Mouse (Mus musculus): ENCODE measurements around the gene Safb2. TPM values are rescaled to one million over a fixed set of nuclear protein-coding genes. Genes with fewer than 3 reads are reported as not detected.

Safb2 gene
- polyA plus RNA-seq, 1 experiment: 77.1 TPM

- Histone ChIP-seq H3K4me1 (ENCODE audit: control insufficient read depth, insufficient read depth, low read length) (no peaks in the 10 kb centered on the region), H3K4me3 (ENCODE audit: insufficient read depth, low read depth, low read length) (no peak overlapping the region), H3K27ac (ENCODE audit: insufficient read depth, low read depth, low read length) (no peak overlapping the region), H3K27me3 (replicated peaks; ENCODE audit: control insufficient read depth, insufficient read depth, low read length) (no peaks in the 10 kb centered on the region), H3K36me3 (ENCODE audit: control insufficient read depth, insufficient read depth, low read length) (peaks cover 5% of the 10 kb centered on the region)
- DNase-seq: no peak
- no peak for TF ChIP-seq CTCF (conservative IDR thresholded peaks at IDR 0.05; ENCODE audit: insufficient read depth, insufficient read length, low read depth, low read length)
- no peak for TF ChIP-seq POLR2A (IDR thresholded peaks at IDR 0.05; ENCODE audit: low read depth, low read length)
- 76% methylated on average over 4 of the region's 4 CpGs for WGBS
Measured at GRCm38 (mm10) chr17:56570287-56570686, 14.1 kb downstream of the Safb2 start.

- Histone ChIP-seq H3K27me3 (replicated peaks; ENCODE audit: control insufficient read depth, insufficient read depth, low read length) (no peaks in the 10 kb centered on the region), H3K4me1 (ENCODE audit: control insufficient read depth, insufficient read depth, low read length) (no peaks in the 10 kb centered on the region), H3K27ac (ENCODE audit: insufficient read depth, low read depth, low read length) (no peak overlapping the region), H3K4me3 (ENCODE audit: insufficient read depth, low read depth, low read length) (no peak overlapping the region), H3K36me3 (ENCODE audit: control insufficient read depth, insufficient read depth, low read length) (peaks cover 5% of the 10 kb centered on the region)
- no peak for DNase-seq
- TF ChIP-seq CTCF (conservative IDR thresholded peaks at IDR 0.05; ENCODE audit: insufficient read depth, insufficient read length, low read depth, low read length): no peak
- WGBS: 93% methylated on average over 4 of the region's 4 CpGs
Measured at GRCm38 (mm10) chr17:56567370-56567769, 17.0 kb downstream of the Safb2 start.

- 90% methylated on average over 5 of the region's 5 CpGs for WGBS
- Histone ChIP-seq H3K4me3 (ENCODE audit: insufficient read depth, low read depth, low read length) (no peak overlapping the region), H3K36me3 (ENCODE audit: control insufficient read depth, insufficient read depth, low read length) (peaks cover 5% of the 10 kb centered on the region), H3K27me3 (replicated peaks; ENCODE audit: control insufficient read depth, insufficient read depth, low read length) (no peaks in the 10 kb centered on the region), H3K4me1 (ENCODE audit: control insufficient read depth, insufficient read depth, low read length) (no peaks in the 10 kb centered on the region), H3K27ac (ENCODE audit: insufficient read depth, low read depth, low read length) (no peak overlapping the region)
- no peak for DNase-seq
- no peak for TF ChIP-seq POLR2A (IDR thresholded peaks at IDR 0.05; ENCODE audit: low read depth, low read length)
- TF ChIP-seq CTCF (conservative IDR thresholded peaks at IDR 0.05; ENCODE audit: insufficient read depth, insufficient read length, low read depth, low read length): no peak
Measured at GRCm38 (mm10) chr17:56566918-56567317, 17.5 kb downstream of the Safb2 start.

GRCm38 (mm10) chr17:56566293-56566692, 18.1 kb downstream of the Safb2 start:
- 93% methylated on average over 29 of the region's 29 CpGs for WGBS
- H3K27ac ChIP-seq (ENCODE audit: insufficient read depth, low read depth, low read length): no peak overlapping the region
- H3K36me3 ChIP-seq (ENCODE audit: control insufficient read depth, insufficient read depth, low read length): peaks cover 5% of the 10 kb centered on the region
- H3K4me1 ChIP-seq (ENCODE audit: control insufficient read depth, insufficient read depth, low read length): no peaks in the 10 kb centered on the region
- DNase-seq: no peak
- H3K4me3 ChIP-seq (ENCODE audit: insufficient read depth, low read depth, low read length): no peak overlapping the region
- H3K27me3 ChIP-seq (replicated peaks; ENCODE audit: control insufficient read depth, insufficient read depth, low read length): no peaks in the 10 kb centered on the region
- TF ChIP-seq POLR2A (IDR thresholded peaks at IDR 0.05; ENCODE audit: low read depth, low read length) (no peak), CTCF (conservative IDR thresholded peaks at IDR 0.05; ENCODE audit: insufficient read depth, insufficient read length, low read depth, low read length) (no peak)

GRCm38 (mm10) chr17:56561866-56562265, 22.5 kb downstream of the Safb2 start:
- no peak for DNase-seq
- no peak overlapping the region for H3K4me3 ChIP-seq (ENCODE audit: insufficient read depth, low read depth, low read length)
- H3K27ac ChIP-seq (ENCODE audit: insufficient read depth, low read depth, low read length): no peak overlapping the region
- WGBS: 74% methylated on average over 2 of the region's 2 CpGs
- H3K36me3 ChIP-seq (ENCODE audit: control insufficient read depth, insufficient read depth, low read length): peaks cover 5% of the 10 kb centered on the region
- no peak for TF ChIP-seq POLR2A (IDR thresholded peaks at IDR 0.05; ENCODE audit: low read depth, low read length)
- no peak for TF ChIP-seq CTCF (conservative IDR thresholded peaks at IDR 0.05; ENCODE audit: insufficient read depth, insufficient read length, low read depth, low read length)
- no peaks in the 10 kb centered on the region for H3K27me3 ChIP-seq (replicated peaks; ENCODE audit: control insufficient read depth, insufficient read depth, low read length)
- H3K4me1 ChIP-seq (ENCODE audit: control insufficient read depth, insufficient read depth, low read length): no peaks in the 10 kb centered on the region

GRCm38 (mm10) chr17:56560131-56560530, 24.3 kb downstream of the Safb2 start:
- 56% methylated on average over 1 of the region's 1 CpGs for WGBS
- no peak for DNase-seq
- Histone ChIP-seq H3K27me3 (replicated peaks; ENCODE audit: control insufficient read depth, insufficient read depth, low read length) (no peaks in the 10 kb centered on the region), H3K36me3 (ENCODE audit: control insufficient read depth, insufficient read depth, low read length) (no peaks in the 10 kb centered on the region), H3K4me1 (ENCODE audit: control insufficient read depth, insufficient read depth, low read length) (no peaks in the 10 kb centered on the region), H3K4me3 (ENCODE audit: insufficient read depth, low read depth, low read length) (no peak overlapping the region), H3K27ac (ENCODE audit: insufficient read depth, low read depth, low read length) (no peak overlapping the region)
- TF ChIP-seq CTCF (conservative IDR thresholded peaks at IDR 0.05; ENCODE audit: insufficient read depth, insufficient read length, low read depth, low read length): no peak
- TF ChIP-seq POLR2A (IDR thresholded peaks at IDR 0.05; ENCODE audit: low read depth, low read length): no peak

- no peaks in the 10 kb centered on the region for H3K36me3 ChIP-seq (ENCODE audit: control insufficient read depth, insufficient read depth, low read length)
- H3K27me3 ChIP-seq (replicated peaks; ENCODE audit: control insufficient read depth, insufficient read depth, low read length): no peaks in the 10 kb centered on the region
- H3K27ac ChIP-seq (ENCODE audit: insufficient read depth, low read depth, low read length): no peak overlapping the region
- H3K4me1 ChIP-seq (ENCODE audit: control insufficient read depth, insufficient read depth, low read length): no peaks in the 10 kb centered on the region
- no peak overlapping the region for H3K4me3 ChIP-seq (ENCODE audit: insufficient read depth, low read depth, low read length)
- 81% methylated on average over 3 of the region's 3 CpGs for WGBS
- TF ChIP-seq POLR2A (IDR thresholded peaks at IDR 0.05; ENCODE audit: low read depth, low read length) (no peak), CTCF (conservative IDR thresholded peaks at IDR 0.05; ENCODE audit: insufficient read depth, insufficient read length, low read depth, low read length) (no peak)
- no peak for DNase-seq
Measured at GRCm38 (mm10) chr17:56559386-56559785, 25.0 kb downstream of the Safb2 start.

- TF ChIP-seq POLR2A (IDR thresholded peaks at IDR 0.05; ENCODE audit: low read depth, low read length) (no peak), CTCF (conservative IDR thresholded peaks at IDR 0.05; ENCODE audit: insufficient read depth, insufficient read length, low read depth, low read length) (peak; percentile 65)
- H3K36me3 ChIP-seq (ENCODE audit: control insufficient read depth, insufficient read depth, low read length): no peaks in the 10 kb centered on the region
- H3K27ac ChIP-seq (ENCODE audit: insufficient read depth, low read depth, low read length): no peak overlapping the region
- H3K27me3 ChIP-seq (replicated peaks; ENCODE audit: control insufficient read depth, insufficient read depth, low read length): no peaks in the 10 kb centered on the region
- DNase-seq: peak; percentile 58
- no peaks in the 10 kb centered on the region for H3K4me1 ChIP-seq (ENCODE audit: control insufficient read depth, insufficient read depth, low read length)
- H3K4me3 ChIP-seq (ENCODE audit: insufficient read depth, low read depth, low read length): no peak overlapping the region
- WGBS: 16% methylated on average over 3 of the region's 3 CpGs
Measured at GRCm38 (mm10) chr17:56558448-56558847, 25.9 kb downstream of the Safb2 start.

All from kidney, adult 2 months (tissue).